In the genomic region with DNA sequence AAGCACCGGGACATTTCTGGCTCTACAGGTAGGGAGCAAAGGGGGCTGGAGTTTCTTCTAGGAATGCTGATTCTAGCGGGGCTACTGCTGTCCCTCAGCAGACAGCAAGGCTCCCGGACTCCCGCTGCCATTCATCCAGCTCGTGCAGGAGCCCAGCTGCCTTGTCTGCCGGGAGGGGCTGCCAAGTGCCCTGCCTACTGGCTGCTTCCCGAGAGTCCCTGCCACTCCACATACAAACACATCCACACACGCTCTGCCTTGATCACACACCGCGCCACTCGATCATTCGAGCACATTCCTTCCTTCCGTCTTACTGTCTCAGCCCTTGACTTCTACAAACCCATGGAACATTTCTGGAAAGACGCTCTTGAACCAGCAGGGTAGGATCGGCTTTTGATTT, we compare ENCODE assay signal across 9 mouse cellular contexts.
DNase-seq lines count a peak whose midpoint lies in the region; ATAC-seq and TF ChIP-seq lines count a peak whose summit lies in the region.
"Had no signal": no experiment of that assay in that cellular context is flagged by ENCODE, and none has a peak within 500 bp of the region (broad histone marks: within the 10 kb centered on the region; RNA-seq: fewer than 3 reads in every experiment).

No protein-coding gene starts in this region.

- no peak overlapping the region for H3K27ac ChIP-seq in kidney, adult 2 months (ENCODE audit: insufficient read depth, low read depth, low read length)
- no peak overlapping the region for H3K27ac ChIP-seq in liver, embryonic 11.5 days (ENCODE audit: low read depth, low read length)
- H3K27ac ChIP-seq in neural tube, embryonic 12.5 days, result no peak overlapping the region
- H3K27ac ChIP-seq: liver, embryonic 15.5 days had no signal

- no peak overlapping the region for H3K9ac ChIP-seq in liver, embryonic 11.5 days (ENCODE audit: low read depth, low read length)
- peak overlapping the region; percentile 18; the same call in 1 of the 2 replicates for H3K9ac ChIP-seq in neural tube, embryonic 12.5 days
- H3K9ac ChIP-seq: liver, embryonic 15.5 days had no signal

- TF ChIP-seq CTCF in kidney, adult 2 months (conservative IDR thresholded peaks at IDR 0.05; ENCODE audit: insufficient read depth, insufficient read length, low read depth, low read length), result no peak

- no peaks in the 10 kb centered on the region for H3K9me3 ChIP-seq in liver, embryonic 11.5 days (ENCODE audit: control insufficient read depth, low read length)
- H3K9me3 ChIP-seq in neural tube, embryonic 12.5 days, result no peaks in the 10 kb centered on the region
- H3K9me3 ChIP-seq: liver, embryonic 15.5 days had no signal

- TF ChIP-seq POLR2A in kidney, adult 2 months (IDR thresholded peaks at IDR 0.05; ENCODE audit: low read depth, low read length), result no peak

- peaks cover 3% of the 10 kb centered on the region; the same call in 1 of the 2 replicates for H3K27me3 ChIP-seq in kidney, adult 2 months (replicated peaks; ENCODE audit: control insufficient read depth, insufficient read depth, low read length)
- H3K27me3 ChIP-seq in liver, embryonic 11.5 days (replicated peaks; ENCODE audit: control insufficient read depth, insufficient read depth, low read length), result peaks cover 33% of the 10 kb centered on the region
- peaks cover 39% of the 10 kb centered on the region for H3K27me3 ChIP-seq in neural tube, embryonic 12.5 days (replicated peaks)

- peak overlapping the region; percentile 24; the same call in 1 of the 2 replicates for H3K4me2 ChIP-seq in liver, embryonic 11.5 days
- H3K4me2 ChIP-seq in neural tube, embryonic 12.5 days (replicated peaks), result peak overlapping the region; percentile 57
- H3K4me2 ChIP-seq: liver, embryonic 15.5 days had no signal

- WGBS in kidney, adult 2 months, result 6% methylated on average over 15 of the region's 15 CpGs
- WGBS in liver, embryonic 11.5 days, result 12% methylated on average over 15 of the region's 15 CpGs
- 5% methylated on average over 15 of the region's 15 CpGs for WGBS in neural tube, embryonic 12.5 days

- peaks cover 2% of the 10 kb centered on the region; the same call in 1 of the 2 replicates for H3K4me1 ChIP-seq in kidney, adult 2 months (ENCODE audit: control insufficient read depth, insufficient read depth, low read length)
- no peaks in the 10 kb centered on the region for H3K4me1 ChIP-seq in liver, embryonic 11.5 days (replicated peaks; ENCODE audit: control insufficient read depth, insufficient read depth, low read length)
- H3K4me1 ChIP-seq in neural tube, embryonic 12.5 days, result peaks cover 15% of the 10 kb centered on the region
- H3K4me1 ChIP-seq: liver, embryonic 15.5 days had no signal

- DNase-seq in adrenal gland, adult 18-20 months (ENCODE audit: low spot score in 2 of 2), result peak; percentile 28 to 51
- peak; percentile 56 to 60 for DNase-seq in cerebellum, postnatal 14 days
- peak; percentile 62 for DNase-seq in gastrocnemius, postnatal 10 days
- peak; percentile 48 for DNase-seq in kidney, adult 2 months
- no peak for DNase-seq in liver, embryonic 11.5 days (ENCODE audit: low spot score)
- DNase-seq in urinary bladder, postnatal 36 days (ENCODE audit: low spot score in 2 of 2), result peak; percentile 10 to 23

- no peaks in the 10 kb centered on the region for H3K36me3 ChIP-seq in kidney, adult 2 months (ENCODE audit: control insufficient read depth, insufficient read depth, low read length)
- H3K36me3 ChIP-seq in liver, embryonic 11.5 days (ENCODE audit: control insufficient read depth, insufficient read depth, low read length), result no peaks in the 10 kb centered on the region
- H3K36me3 ChIP-seq in neural tube, embryonic 12.5 days, result no peaks in the 10 kb centered on the region
- H3K36me3 ChIP-seq: liver, embryonic 15.5 days had no signal

- ATAC-seq in liver, embryonic 11.5 days (replicated peaks; ENCODE audit: low FRiP score), result no peak
- ATAC-seq in neural tube, embryonic 12.5 days (ENCODE audit: low FRiP score, low read depth), result peak; percentile 42; the same call in 1 of the 2 replicates
- no peak for ATAC-seq in erythroblast, adult 5-6 weeks (replicated peaks; ENCODE audit: low FRiP score, poor library complexity, severe bottlenecking)

- peak overlapping the region; percentile 29; the same call in 1 of the 2 replicates for H3K4me3 ChIP-seq in kidney, adult 2 months (ENCODE audit: insufficient read depth, low read depth, low read length)
- H3K4me3 ChIP-seq in liver, embryonic 11.5 days (ENCODE audit: low read depth, low read length), result no peak overlapping the region
- peak overlapping the region; percentile 28; the same call in 1 of the 2 replicates for H3K4me3 ChIP-seq in neural tube, embryonic 12.5 days
- H3K4me3 ChIP-seq: liver, embryonic 15.5 days had no signal
